Mouse (Mus musculus) layer of hippocampus, adult 2 months (tissue): ENCODE measurements around the gene Sbk1. TPM values are rescaled to one million over a fixed set of nuclear protein-coding genes. Genes with fewer than 3 reads are reported as not detected.

ENCODE experiments used
- DNase-seq, 2 experiments: peaks; one replicate each; pipeline ENCODE4 v3.0.0; 2022; ENCODE audit warnings: low spot score in 2 of 2
- H3K27ac ChIP-seq: fragments of 200-600 bp; 2 replicates; pipeline ENCODE4 v1.8.1; 2022
- H3K4me3 ChIP-seq: fragments of 200-600 bp; 2 replicates; pipeline ENCODE4 v1.8.1; 2022; ENCODE audit warnings: mild to moderate bottlenecking
- CTCF ChIP-seq: fragments of 200-600 bp; conservative IDR thresholded peaks from 2 replicates; pipeline ENCODE4 v1.8.1; 2022; ENCODE audit warnings: antibody characterized with exemption, mild to moderate bottlenecking, moderate library complexity
- total RNA-seq, 2 experiments: library from RNA; stranded (reverse); gene quantifications; 2 replicates each; pipeline ENCODE4 v1.2.3; 2021

Sbk1 gene
- total RNA-seq, 2 experiments from 2014 or later, result 71.9 to 73.3 TPM

GRCm38 (mm10) chr7:126284441-126284840 is 12.0 kb downstream of the Sbk1 start:
- peak overlapping the region; percentile 73 for H3K27ac ChIP-seq
- no peak for TF ChIP-seq CTCF
- no peak for DNase-seq
- H3K4me3 ChIP-seq, result no peak overlapping the region

DNA sequence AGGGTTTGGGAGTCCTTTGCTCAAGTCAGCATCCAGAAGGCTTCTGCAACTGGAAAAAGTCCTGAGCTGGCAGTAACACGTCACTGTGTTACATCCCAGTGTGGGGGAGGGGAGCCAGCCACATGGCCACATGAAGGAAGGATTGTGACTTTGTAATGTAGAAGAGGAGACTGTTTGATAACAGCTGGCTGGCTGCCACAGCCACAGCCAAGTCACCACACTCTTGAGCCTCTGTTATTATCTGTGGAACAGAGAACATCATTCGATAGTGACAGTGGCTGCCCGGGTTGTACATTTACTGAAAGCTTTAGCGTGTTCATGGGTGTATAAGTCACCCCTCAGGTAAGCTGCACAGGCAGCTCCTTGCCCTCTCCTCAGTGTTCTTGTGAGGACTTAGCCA is 12.4 kb downstream of the Sbk1 start:
- no peak for DNase-seq
- H3K27ac ChIP-seq, result peak overlapping the region; percentile 73

GRCm38 (mm10) chr7:126285293-126286211 is 13.1 kb downstream of the Sbk1 start:
- Histone ChIP-seq H3K27ac (peak overlapping the region; percentile 73), H3K4me3 (no peak overlapping the region)
- TF ChIP-seq CTCF, result no peak
- DNase-seq, result peak; percentile 81 to 90

More for the DNA sequence above, 12.4 kb downstream of the Sbk1 start:
- TF ChIP-seq CTCF, result no peak
- no peak overlapping the region for H3K4me3 ChIP-seq

- TF ChIP-seq CTCF, result no peak
Observed at GRCm38 (mm10) chr7:126286311-126286710, 13.9 kb downstream of the Sbk1 start.

GRCm38 (mm10) chr7:126287493-126288103 is 15.2 kb downstream of the Sbk1 start:
- peak; percentile 72 to 74 for DNase-seq
- Histone ChIP-seq H3K27ac (peak overlapping the region; percentile 73; the same call in 1 of the 2 replicates), H3K4me3 (no peak overlapping the region)
- TF ChIP-seq CTCF, result no peak

More at GRCm38 (mm10) chr7:126286311-126286710, 13.9 kb downstream of the Sbk1 start:
- no peak overlapping the region for H3K4me3 ChIP-seq
- peak overlapping the region; percentile 73 for H3K27ac ChIP-seq
- DNase-seq, result no peak

GRCm38 (mm10) chr7:126288104-126288497 is 15.7 kb downstream of the Sbk1 start:
- Histone ChIP-seq H3K27ac (peak overlapping the region; percentile 73; the same call in 1 of the 2 replicates), H3K4me3 (no peak overlapping the region)
- no peak for DNase-seq
- no peak for TF ChIP-seq CTCF

- DNase-seq, result no peak
- TF ChIP-seq CTCF, result no peak
- H3K4me3 ChIP-seq, result no peak overlapping the region
- H3K27ac ChIP-seq, result peak overlapping the region; percentile 73; the same call in 1 of the 2 replicates
Observed at GRCm38 (mm10) chr7:126288571-126289091, 16.2 kb downstream of the Sbk1 start.

DNA sequence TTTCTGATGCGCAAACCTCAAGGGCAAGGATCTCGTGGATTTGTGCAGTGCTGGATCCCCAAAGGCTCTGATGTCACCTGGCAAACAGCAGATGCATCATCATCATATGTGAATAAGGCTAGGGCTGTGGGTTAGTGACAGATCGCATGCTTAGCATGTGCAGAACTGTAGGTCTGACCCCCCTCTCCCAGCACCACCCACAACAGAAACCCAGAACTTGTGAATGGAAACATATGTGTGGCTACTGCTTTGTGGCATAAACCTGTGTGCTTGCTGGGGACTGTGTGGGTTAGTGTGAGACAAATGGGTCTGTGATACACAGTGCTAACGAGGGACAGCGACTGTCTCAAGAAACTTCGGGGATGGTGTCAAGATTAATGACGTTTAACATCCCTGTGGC is 17.0 kb downstream of the Sbk1 start:
- H3K27ac ChIP-seq, result peak overlapping the region; percentile 51; the same call in 1 of the 2 replicates
- no peak for TF ChIP-seq CTCF
- no peak overlapping the region for H3K4me3 ChIP-seq
- DNase-seq, result no peak

- no peak overlapping the region for H3K4me3 ChIP-seq
- no peak for TF ChIP-seq CTCF
- no peak for DNase-seq
- H3K27ac ChIP-seq, result no peak overlapping the region
Observed at GRCm38 (mm10) chr7:126289956-126290355, 17.5 kb downstream of the Sbk1 start.

- no peak for TF ChIP-seq CTCF
- DNase-seq, result no peak
- no peak overlapping the region for H3K27ac ChIP-seq
- H3K4me3 ChIP-seq, result no peak overlapping the region
Observed at GRCm38 (mm10) chr7:126291681-126292545, 19.5 kb downstream of the Sbk1 start.

GRCm38 (mm10) chr7:126293091-126293490 is 20.7 kb downstream of the Sbk1 start:
- Histone ChIP-seq H3K4me3 (no peak overlapping the region), H3K27ac (no peak overlapping the region)
- no peak for DNase-seq
- no peak for TF ChIP-seq CTCF
